Mouse (Mus musculus): Measurements from ENCODE around the gene Ago4.
A peak's percentile ranks its signal among the peaks of the same experiment; 100 is the strongest.

Ago4 gene

DNA sequence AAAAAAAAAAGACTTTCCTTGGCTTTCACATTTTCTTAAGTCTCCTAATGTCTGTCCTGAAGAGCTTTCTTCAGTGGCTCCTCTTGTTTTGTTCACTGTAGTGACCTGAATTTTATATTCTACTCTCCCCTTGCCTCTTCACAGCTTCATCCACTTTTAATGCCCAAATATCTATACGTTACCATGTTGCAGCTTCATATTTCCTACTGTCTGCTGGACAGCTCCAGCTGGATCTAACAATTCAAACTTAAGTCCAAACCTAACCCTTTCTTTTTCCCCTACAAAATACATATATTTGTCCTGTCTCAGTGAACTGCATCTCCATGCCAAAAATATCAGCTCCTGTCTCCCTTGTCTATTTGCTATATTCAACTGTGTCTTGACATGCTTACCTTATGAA lies 63.9 kb downstream of the Ago4 start:
- ATAC-seq (ENCODE audit: low TSS enrichment) = no peak

- peak; percentile 38 for ATAC-seq (ENCODE audit: low TSS enrichment)
Measured at GRCm38 (mm10) chr4:126468925-126469324, 64.3 kb downstream of the Ago4 start.

- peak; percentile 88 for ATAC-seq (ENCODE audit: low TSS enrichment)
Measured at GRCm38 (mm10) chr4:126468285-126468901, 64.9 kb downstream of the Ago4 start, which contains the start of gene Ago1. Ago1 (minus strand) TSS chr4:126468583.

DNA sequence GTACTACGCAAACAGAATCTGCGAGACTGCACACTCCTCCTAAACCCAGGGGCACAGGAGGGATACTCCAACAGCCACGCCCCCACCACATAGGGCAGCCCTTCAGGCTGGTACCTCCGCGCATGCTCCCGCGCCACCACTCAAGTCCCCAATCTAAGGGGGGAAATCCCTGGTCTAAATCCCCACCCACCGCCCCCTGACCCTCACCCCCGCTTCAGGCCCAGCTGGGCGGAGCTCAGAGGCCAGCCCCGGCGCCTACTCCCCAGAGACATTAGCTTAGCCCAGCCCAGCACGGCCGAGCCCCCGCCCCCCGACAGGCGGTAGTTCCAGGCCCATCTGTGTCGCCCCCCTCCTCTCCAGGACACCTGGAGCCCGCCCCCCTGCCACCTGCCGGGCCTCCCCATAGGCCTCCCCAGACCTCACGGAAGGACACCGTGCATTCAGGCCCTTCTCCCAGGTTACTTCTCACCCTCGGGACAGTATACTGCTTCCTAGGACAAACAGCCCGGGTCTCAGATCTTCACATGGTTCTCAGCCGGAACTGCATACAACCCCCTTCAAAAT lies 65.5 kb downstream of the Ago4 start:
- ATAC-seq (ENCODE audit: low TSS enrichment) = peak; percentile 12; the same call in 1 of the 2 replicates

- no peak for ATAC-seq (ENCODE audit: low TSS enrichment)
Measured at GRCm38 (mm10) chr4:126466251-126466750, 67.0 kb downstream of the Ago4 start.

GRCm38 (mm10) chr4:126465843-126466242 lies 67.4 kb downstream of the Ago4 start:
- ATAC-seq (ENCODE audit: low TSS enrichment) = no peak

DNA sequence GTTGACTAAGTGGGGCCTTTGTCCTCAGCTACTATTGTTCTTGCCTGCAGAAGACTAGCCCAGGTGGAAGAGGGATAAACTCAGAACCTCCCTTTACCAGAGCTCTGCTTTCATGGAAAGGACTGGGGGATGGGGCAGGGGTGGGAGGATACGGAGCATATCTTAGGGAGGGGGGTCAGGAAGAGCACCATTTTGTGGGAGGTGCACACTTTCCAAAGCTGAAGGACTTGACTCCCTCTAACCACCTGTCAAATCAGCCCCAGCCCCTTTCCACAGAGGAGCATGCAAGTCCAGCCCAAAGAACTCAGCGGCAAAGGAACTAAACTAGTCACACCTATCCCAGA lies 68.4 kb downstream of the Ago4 start:
- ATAC-seq (ENCODE audit: low TSS enrichment) = no peak

GRCm38 (mm10) chr4:126464189-126464891 lies 68.9 kb downstream of the Ago4 start:
- no peak for ATAC-seq (ENCODE audit: low TSS enrichment)

DNA sequence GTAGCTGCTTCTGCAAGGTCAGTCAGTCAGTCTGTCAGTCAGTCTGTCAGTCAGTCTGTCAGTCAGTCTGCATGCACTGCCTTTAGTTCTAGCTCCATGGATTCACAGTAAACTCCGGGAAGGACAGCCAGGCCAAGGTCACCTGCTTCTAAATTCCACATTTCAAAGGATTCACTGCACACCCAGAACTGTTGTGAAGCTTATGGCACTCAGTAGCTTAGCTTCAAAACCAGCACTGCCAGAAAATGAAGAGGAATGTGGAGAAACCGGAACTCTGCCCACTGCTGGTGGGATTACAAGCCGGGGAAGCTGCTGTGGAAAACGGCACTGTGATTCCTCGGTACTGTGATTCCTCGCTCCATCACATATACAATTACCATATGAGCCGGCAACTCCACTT lies 77.8 kb downstream of the Ago4 start:
- peak; percentile 38; the same call in 1 of the 2 replicates for ATAC-seq (ENCODE audit: low TSS enrichment)

- ATAC-seq (ENCODE audit: low TSS enrichment) = no peak
Measured at GRCm38 (mm10) chr4:126454547-126455254, 78.6 kb downstream of the Ago4 start.

GRCm38 (mm10) chr4:126450268-126450667 lies 83.0 kb downstream of the Ago4 start:
- ATAC-seq (ENCODE audit: low TSS enrichment) = no peak

DNA sequence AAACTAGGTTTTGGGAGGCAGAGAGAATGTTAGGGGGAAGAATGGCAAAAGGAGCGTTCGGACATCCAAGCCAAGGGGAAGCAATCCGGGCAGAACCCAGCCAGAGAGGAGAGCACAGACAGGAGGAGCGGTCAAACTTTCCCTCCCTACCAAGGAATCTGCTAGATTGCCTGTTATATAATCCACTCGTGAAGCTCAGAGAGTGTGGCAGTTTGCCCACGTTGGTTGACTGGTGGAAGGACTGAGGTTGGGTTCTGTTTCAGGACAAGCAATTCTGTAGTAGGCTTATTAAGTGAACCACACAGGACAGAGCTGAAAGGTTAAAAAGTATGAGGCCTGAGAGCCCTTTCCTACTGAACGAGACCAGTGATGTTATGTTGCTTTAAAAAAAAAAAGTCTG lies 86.1 kb downstream of the Ago4 start:
- no peak for ATAC-seq (ENCODE audit: low TSS enrichment)

GRCm38 (mm10) chr4:126444528-126444927 lies 88.7 kb downstream of the Ago4 start:
- no peak for ATAC-seq (ENCODE audit: low TSS enrichment)

Measured in frontal cortex, adult (tissue).